Mouse (Mus musculus) embryo, embryonic 9.5 days (tissue): ENCODE data around the gene Hdhd5.

Experiments
- DNase-seq: peaks from one replicate; pipeline ENCODE4 v3.0.0-alpha.2; 2017; ENCODE audit errors: extremely low spot score

The Hdhd5 gene

DNA sequence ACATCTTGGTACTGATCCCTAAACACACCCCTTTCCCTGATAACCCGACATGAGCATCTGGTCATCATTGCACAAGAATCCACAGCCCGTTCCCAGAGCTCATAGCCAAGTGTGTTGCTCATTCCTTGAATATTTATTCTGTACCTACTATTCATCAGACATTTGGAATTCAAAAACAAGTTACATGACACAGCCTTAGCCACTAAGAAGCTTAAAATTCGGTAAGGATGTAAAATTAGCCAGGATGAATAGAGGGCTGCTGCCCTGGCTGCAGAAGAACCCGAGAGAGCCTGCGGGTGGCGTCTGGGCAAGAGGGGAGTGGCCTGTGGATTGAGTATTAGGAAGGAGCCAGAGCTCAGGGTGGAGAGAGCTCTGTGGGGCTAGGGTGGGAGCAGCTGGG lies 48.4 kb downstream of the Hdhd5 start:
- DNase-seq: no peak

DNA sequence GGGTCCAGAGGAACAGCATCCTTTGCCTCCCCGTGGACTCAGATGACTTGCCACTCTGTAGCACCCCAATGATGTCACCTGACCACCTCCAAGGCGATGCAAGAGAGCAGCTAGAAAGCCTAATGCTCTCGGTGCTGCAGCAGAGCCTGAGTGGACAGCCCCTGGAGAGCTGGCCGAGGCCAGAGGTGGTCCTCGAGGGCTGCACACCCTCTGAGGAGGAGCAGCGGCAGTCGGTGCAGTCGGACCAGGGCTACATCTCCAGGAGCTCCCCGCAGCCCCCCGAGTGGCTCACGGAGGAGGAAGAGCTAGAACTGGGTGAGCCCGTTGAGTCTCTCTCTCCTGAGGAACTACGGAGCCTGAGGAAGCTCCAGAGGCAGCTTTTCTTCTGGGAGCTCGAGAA lies 49.1 kb downstream of the Hdhd5 start:
- no peak for DNase-seq

DNA sequence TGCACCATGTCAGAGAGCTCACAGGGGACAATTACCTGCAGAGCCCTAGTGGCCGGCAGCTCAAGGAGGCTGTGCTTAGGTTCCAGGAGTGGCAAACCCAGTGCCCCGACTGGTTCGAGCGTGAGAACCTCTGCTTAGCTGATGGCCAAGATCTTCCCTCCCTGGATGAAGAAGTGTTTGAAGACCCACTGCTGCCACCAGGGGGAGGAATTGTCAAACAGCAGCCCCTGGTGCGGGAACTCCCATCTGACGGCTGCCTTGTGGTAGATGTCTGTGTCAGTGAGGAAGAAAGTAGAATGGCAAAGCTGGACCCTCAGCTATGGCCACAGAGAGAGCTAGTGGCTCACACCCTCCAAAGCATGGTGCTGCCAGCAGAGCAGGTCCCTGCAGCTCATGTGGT lies 49.6 kb downstream of the Hdhd5 start:
- DNase-seq: no peak

DNA sequence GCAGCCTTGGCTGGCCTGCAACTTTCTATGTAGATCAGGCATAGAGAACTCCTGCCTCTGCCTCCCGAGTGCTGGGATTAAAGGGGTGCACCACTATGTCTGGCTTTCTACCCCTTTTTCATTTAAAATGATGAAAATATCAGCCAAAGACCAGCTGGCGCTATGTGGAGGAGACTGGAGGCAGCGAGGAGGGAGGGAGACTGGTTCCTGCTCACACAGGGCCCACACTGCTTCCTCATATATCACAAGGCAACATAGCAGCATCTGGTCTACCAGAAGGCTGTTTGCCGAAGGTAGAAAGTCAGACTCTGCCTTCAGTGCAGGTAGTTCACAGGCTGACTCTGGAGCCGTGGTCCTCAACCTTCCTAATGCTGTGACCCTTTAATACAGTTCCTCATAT lies 50.8 kb downstream of the Hdhd5 start:
- DNase-seq: no peak

DNA sequence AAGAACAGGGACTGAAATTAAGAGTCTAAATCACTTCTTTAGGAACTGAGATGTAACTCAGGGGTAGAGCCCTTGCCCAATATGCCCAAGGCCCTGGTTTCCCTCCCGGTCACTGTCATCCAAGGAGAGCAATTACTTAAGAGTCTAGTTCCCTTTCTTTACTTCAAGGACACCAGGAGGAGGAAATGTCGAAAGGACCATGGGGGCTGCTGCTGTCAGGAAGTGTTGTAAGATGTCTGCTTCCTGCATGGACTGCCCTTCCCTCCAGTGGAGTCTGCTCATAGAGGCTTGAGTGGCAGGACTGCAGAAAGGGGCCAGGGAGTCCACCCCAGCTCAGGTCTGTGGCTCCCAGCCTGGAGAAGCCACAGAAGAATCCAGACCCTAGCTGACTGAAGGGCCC lies 51.8 kb downstream of the Hdhd5 start:
- no peak for DNase-seq

DNA sequence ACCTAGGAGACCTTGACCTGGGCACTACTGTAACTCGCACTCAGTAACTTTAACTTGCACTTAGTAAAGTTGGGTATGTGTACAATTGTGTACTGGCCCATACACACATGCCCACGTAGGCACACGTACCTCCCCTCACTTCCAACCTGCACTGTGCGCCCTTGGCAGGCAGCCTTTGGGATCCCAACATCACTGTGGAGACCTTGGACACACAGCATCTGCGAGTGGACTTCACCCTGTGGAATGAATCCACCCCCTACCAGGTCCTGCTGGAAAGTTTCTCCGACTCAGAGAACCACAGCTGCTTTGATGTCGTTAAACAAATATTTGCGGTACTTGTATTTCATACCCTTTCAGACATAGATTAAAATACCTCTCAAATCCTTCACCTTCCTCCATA lies 55.8 kb downstream of the Hdhd5 start:
- DNase-seq: no peak

DNA sequence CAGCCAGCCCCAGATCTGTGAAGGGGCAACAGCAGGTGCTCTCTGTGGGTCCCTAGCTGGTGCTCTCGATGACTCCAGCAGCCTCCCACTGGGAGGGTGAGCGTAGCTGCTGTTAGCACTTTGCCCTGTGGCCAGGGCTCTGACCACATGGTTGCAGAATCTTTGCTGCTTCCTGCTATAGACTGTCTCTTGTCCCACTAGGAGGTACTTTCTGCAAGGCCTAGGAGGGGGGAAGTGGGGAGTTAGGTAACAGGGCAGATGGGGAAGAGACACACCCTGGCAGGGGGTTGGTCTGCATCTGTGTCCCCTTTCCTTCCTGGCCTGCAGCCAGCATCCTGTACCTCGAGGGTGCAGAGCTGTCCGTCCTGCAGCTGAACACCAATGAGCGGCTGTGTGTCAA lies 57.7 kb downstream of the Hdhd5 start:
- DNase-seq: no peak

DNA sequence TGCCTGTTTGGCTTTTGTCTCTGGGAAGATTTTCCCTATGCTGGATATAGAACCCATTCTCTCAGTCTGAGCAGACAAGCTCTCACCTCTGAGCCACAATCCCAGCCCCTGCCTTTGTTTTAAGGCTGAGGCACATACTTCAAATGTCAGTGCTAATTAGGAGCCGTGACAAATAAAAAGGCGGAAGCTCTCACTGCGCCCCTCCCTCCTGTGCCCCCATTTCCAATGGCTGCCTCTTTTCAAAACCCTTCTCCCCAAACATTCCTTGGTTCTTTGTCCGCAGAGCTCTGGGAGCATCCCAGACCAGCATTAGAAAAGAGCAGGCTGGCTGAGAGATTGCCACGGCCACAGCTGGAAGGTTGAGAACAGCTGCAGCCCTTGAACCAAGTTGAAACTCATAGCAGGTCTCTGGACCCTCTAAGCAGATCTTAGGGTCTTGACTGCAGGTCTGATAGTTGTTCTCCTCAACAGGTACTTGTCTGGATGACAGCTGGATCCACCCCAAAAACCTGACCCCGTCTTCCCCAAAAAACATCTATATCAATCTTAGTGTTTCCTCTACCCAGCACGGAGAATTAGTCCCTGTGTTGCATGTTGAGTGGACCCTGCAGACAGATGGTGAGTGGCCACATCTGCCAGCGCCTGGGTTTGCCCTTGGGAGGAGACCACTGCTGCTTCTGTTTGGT lies 58.5 kb downstream of the Hdhd5 start:
- DNase-seq: peak; percentile 37

DNA sequence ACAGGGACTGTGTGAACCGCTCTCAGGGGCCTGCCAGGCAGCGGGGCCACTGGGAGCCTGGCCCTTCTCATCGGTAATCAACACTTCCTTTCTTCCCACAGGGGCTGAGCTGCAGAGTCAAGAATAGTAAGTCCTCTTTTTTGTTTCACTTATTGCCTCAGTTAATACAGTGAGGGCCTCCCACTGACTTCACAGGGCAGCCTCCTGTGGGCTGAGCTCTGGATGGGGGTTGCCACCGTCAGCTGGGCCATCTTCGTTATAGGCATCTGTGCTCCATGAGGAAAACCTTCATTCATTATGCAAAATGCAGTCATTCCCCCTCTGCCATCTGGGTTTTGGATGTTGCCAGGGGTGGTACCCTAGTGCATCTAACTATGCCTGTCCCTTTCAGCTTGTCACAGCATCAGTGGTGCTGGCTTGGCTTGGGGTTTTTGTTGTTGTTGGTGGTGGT lies 59.1 kb downstream of the Hdhd5 start:
- peak; percentile 35 for DNase-seq

DNA sequence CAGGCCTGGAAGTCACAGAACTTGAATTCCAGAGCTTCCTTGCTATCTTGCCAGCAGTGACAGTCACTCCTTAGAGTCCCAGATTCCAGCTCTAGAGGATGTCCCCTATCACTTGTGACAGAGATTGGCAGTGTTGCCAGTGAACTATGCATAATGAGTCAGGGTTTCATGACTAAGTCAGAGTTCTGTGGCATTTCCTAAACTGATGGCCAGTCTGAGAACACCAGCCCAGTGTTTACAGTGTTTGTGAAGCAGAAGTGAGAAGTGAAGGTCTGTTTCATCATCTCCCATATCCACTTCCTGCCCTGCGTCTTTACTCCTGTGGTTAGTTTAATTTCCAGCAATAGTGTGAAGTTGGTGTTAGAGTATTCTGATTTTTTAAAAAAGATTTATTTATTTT lies 60.5 kb downstream of the Hdhd5 start:
- DNase-seq: no peak

DNA sequence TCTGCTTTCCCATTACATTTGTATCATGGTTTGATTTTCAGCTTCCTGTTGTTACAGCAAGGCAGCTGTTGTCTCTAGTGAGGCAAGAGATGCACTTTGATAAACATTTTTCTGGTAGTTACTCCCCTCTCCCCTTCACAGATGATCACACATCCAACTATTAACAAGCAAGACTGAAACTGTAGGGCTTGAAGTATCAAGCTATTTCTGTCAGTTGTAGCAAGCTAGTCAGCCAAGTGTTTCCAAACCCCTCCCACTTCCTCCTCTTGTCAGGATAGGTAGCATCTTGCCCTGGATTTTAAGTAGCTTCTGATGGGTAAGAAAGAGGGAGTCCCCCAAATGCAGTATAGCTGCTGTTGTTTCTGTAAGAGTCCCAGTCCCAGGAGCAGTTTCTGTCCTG lies 61.3 kb downstream of the Hdhd5 start:
- no peak for DNase-seq

DNA sequence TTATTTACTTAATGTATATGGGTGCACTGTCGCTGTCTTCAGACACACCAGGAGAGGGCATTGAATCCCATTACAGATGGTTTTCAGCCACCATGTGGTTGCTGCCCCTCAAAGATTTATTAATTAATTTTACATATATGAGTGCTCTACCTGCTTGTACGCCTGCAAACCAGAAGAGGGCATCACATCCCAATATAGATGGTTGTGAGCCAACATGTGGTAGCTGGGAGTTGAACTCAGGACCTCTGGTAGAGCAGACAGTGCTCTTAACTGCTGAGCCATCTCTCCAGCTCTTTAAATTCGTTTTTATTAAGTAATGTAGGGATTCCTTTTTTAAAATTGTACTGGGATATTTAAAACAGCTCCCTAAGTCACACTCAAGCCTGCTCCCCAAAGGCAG lies 61.9 kb downstream of the Hdhd5 start:
- no peak for DNase-seq

DNA sequence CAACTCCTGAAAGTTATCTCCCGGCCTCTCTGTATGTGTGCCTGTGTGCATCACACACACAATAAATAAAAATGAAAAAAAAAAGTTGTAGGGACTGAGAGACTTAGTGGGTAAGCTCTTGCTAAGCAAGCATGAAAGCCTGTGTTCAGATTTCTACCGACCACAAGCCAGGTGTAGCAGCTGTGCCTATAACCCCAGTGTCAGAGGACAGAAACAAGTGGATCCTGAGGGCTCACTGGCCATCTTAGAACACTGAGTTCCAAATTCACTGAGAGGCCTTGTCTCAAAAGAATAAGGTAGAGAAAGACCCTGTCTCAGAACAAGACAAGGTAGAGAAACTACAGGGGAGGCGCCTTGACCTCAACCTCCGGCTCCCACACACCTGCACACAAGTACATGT lies 62.9 kb downstream of the Hdhd5 start:
- no peak for DNase-seq

DNA sequence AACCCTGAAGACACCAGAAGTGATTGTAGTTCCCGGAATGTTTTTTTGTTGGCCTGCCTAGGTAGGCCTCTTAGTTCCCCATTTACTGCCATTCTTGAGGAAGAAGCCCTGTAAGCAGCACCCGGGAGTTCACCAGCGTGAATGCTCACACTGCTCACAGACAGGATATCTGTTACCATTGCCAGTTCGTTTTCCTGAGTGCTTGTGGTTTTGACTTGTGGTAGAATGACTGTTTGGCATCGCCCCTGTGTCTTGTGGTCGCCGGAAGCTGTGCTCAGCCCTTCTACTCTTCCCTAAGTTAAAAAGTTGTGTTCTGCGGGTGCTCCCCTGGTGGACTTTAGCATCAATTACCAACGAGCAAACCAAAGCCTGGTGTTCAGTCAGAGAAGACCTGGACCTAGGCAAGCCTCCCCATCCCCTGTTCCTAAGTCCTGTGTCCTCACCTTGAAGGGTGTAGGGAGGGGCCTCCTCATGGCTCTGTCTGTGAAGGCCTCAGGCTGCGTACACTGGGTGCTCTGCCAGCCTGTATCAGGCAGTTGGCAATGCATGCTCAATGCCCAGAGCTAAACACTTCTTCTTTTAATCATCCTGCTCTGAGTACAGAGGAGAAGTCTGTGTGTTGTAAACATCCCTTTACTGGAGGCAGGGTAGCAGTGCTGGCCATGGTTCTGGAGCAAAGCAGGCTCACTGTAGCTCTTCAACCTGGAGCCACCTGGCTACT lies 64.3 kb downstream of the Hdhd5 start:
- no peak for DNase-seq

DNA sequence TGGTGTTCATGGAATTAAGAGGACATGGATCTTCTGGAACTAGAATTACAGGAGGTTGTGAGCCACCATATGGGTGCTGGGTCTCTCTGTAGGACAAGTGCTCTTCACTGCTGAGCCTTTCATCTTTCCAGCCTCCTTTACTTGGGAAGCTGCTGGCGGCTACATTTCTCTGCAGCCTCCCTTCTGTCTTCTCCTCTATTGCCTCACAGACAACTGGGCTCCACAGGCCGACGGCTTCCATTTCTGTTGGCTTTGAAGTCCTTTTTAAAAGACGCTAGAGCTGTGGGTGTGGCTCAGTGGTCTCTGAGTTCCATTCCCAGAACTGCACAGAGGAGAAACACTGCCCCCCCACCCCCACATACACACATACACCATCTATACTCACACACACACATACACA lies 65.7 kb downstream of the Hdhd5 start:
- no peak for DNase-seq

DNA sequence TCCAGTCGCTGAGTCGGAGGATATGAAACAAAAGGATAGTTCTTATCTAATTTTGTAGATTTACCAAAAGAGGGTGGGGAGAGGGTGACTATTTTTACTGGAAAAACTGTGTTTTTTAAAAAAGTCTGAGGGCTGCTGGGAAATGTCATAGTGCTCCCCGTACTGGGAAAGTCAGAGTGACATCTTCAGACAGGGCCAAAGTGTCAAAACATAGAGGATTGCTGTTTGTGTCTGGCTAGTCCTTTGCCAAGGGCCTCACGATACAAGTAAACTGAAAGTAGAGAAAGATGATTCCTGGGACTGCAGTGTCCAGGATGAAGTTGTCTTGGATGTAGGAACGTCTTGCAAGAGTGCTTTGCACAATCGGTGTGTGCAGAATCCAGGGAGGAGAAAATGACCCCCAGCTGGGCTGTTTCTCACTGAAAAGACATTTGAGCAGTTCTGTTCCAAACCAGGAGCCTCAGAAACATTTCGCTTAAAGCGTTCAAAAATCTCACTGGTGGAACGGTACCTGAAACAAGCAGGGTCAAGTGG lies 66.6 kb downstream of the Hdhd5 start:
- no peak for DNase-seq

DNA sequence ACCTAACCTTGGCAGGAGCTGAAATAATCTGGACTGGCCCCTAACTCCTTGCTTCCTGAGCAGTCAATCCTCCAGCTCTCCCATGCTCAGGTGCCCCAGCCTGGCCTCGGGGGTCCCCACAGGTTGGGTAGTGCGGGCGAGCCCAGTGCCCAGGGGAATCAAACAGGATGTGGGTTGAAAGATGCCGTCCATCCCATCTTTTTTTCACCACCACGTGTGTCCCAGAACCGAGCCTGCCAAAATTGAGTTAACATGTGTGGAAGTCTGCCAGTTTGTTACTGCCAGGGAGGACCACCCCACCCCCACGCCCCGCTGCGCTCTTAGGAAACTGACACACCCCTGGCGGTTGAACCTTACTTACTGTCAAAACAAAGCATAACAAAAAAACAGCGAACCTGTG lies 67.2 kb downstream of the Hdhd5 start:
- DNase-seq: no peak

DNA sequence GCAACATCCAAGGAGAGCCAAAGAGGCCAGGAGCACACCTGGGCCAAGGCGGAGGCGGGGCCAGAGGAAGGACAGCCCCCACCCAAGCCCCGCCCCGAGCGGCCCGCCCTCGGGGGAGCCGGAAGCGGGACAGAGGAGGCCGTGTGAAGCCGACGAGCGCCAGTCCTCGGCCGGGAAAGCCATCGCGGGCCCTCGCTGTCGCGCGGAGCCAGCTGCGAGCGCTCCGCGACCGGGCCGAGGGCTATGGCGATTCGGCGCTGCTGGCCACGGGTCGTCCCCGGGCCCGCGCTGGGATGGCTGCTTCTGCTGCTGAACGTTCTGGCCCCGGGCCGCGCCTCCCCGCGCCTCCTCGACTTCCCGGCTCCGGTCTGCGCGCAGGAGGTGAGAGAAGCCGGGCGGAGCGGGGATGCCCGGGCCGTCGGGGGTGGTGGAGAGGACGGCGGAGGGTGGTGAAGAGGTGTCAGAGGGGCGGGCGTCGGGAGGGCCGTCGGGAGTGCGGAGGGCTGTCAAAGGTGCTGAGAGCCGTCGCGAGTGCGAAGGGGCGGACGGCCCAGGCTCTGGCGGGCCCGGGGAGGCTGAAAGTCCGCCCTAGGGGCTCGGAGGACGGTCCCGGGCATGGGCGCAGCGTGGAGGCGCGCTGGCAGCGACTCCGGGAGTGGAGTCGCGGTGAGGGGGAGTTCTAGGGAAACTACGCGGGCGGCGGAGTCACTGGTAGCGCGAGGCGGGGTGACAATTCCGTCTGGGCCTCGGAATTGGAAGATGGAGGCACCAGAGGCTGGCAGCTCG lies 67.8 kb downstream of the Hdhd5 start, which contains the start of gene Il17ra:
Gene Il17ra (plus strand): TSS at position 162 of the 786 bp plus-strand sequence.
- DNase-seq: peak; percentile 82

DNA sequence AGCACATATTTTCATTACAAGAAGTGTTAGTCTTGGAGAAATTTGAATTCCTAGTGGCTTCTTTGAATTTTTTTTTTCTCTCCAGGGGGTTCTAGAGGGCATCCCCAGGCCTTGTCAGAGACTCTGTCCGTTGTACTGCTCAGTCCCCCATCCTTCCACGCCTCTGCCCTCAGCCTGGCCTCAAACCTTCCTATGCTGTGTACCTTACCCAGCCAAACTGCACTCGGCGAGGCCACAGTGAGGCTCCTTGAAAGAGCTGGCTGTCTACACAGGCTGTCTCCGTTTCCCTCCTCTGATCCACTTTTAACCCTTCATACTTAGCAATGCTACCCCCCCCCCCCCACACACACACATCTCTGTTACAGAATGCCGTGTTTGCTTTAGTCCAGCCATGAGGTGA lies 68.9 kb downstream of the Hdhd5 start:
- DNase-seq: no peak

DNA sequence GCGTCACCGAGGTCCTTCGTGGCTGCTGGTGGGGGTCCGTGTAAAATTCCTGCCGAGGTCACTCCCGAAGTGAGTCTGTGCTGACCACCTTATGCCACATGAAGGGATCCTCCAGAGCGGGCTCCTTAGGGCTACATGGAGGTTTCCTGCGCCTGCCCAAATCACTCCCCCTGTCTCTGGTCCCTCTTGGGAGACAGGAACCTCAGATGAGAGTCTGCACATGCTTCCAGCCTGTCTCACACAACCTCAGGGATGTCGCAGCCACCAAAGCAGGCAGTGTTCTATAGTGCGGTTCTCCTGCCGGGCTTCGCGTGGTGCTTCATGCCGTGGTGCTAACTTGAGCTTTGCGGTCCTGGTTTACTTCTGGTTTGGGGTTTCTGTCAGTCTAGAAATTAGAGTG lies 69.9 kb downstream of the Hdhd5 start:
- DNase-seq: no peak
